Mouse (Mus musculus): ENCODE measurements around the gene Ubr2. TPM values are rescaled to one million over a fixed set of nuclear protein-coding genes. Genes with fewer than 3 reads are reported as not detected.

Ubr2 gene
- total and polyA plus RNA-seq, 3 experiments: 20.4 to 50.9 (median 39.6) TPM

GRCm38 (mm10) chr17:46903876-46904490, 106.4 kb downstream of the Ubr2 start (continued):
- TF ChIP-seq JUN (IDR thresholded peaks at IDR 0.05; ENCODE audit: insufficient read depth, low read depth, low read length) (no peak), TBP (conservative IDR thresholded peaks at IDR 0.05; ENCODE audit: low read depth, low read length) (no peak)

- Histone ChIP-seq H3K79me2 (replicated peaks; ENCODE audit: control insufficient read depth, extremely low read depth, insufficient read depth, poor library complexity, severe bottlenecking) (no peaks in the 10 kb centered on the region), H3K4me3 (replicated peaks in 1 of 3; ENCODE audit: low read depth in 2 of 3, low read length in 2 of 3, poor library complexity in 1 of 3) (no peak overlapping the region), H3K9ac (ENCODE audit: insufficient read depth, low read depth) (no peak overlapping the region), H3K9me3 (replicated peaks; ENCODE audit: low read length) (peaks cover 4% of the 10 kb centered on the region), H3K4me1 (ENCODE audit: control insufficient read depth in 1 of 2, insufficient read depth in 2 of 2) (peaks cover 0 to 18% of the 10 kb centered on the region in 2 experiments; a peak in 2 of 4 replicates), H3K36me3 (replicated peaks in 1 of 2; ENCODE audit: control insufficient read depth in 1 of 2, insufficient read depth in 1 of 2, low read length in 1 of 2) (no peaks in the 10 kb centered on the region), H3K27me3 (replicated peaks) (no peaks in the 10 kb centered on the region), H3K4me2 (ENCODE audit: insufficient read depth, low read depth, poor library complexity, severe bottlenecking) (no peak overlapping the region), H3K27ac (ENCODE audit: insufficient read depth, low read depth) (no peak overlapping the region)
- TF ChIP-seq ZNF384 (IDR thresholded peaks at IDR 0.05; ENCODE audit: low read depth, low read length) (no peak), MAX (IDR thresholded peaks at IDR 0.05; ENCODE audit: low read length) (no peak), E2F4 (IDR thresholded peaks at IDR 0.05; ENCODE audit: insufficient replicate concordance, low read depth, low read length) (no peak), TCF12 (IDR thresholded peaks at IDR 0.05; ENCODE audit: low read depth, low read length) (no peak), POLR2AphosphoS2 (IDR thresholded peaks at IDR 0.05; ENCODE audit: low read depth, low read length) (no peak)
- dilution Hi-C loops (cut with MboI; ENCODE audit: extremely low pct_ligation_motif_present, extremely low pct_unique_long_range_greater_than_20kb, low sequenced_read_pairs): no loop called here
- no peak for DNase-seq (ENCODE audit: extremely low read depth)
- in situ Hi-C loops (cut with MboI; ENCODE audit: low pct_ligation_motif_present, low pct_unique_long_range_greater_than_20kb, low sequenced_read_pairs): no loop called here
These were observed 109.4 kb downstream of the Ubr2 start for GRCm38 (mm10) chr17:46900941-46901340.

- DNase-seq (ENCODE audit: extremely low read depth): no peak
- Histone ChIP-seq H3K79me2 (replicated peaks; ENCODE audit: control insufficient read depth, extremely low read depth, insufficient read depth, poor library complexity, severe bottlenecking) (0 out of 2 replicates have a peak, but pooled peaks cover 3% of the 10 kb centered on the region), H3K4me1 (ENCODE audit: control insufficient read depth in 1 of 2, insufficient read depth in 2 of 2) (peaks cover 3 to 26% of the 10 kb centered on the region in 2 experiments), H3K9me3 (replicated peaks; ENCODE audit: low read length) (peaks cover 4% of the 10 kb centered on the region), H3K9ac (ENCODE audit: insufficient read depth, low read depth) (no peak overlapping the region), H3K4me3 (replicated peaks in 1 of 3; ENCODE audit: low read depth in 2 of 3, low read length in 2 of 3, poor library complexity in 1 of 3) (no peak overlapping the region), H3K4me2 (ENCODE audit: insufficient read depth, low read depth, poor library complexity, severe bottlenecking) (no peak overlapping the region), H3K27ac (ENCODE audit: insufficient read depth, low read depth) (no peak overlapping the region), H3K27me3 (replicated peaks) (no peaks in the 10 kb centered on the region), H3K36me3 (replicated peaks in 1 of 2; ENCODE audit: control insufficient read depth in 1 of 2, insufficient read depth in 1 of 2, low read length in 1 of 2) (peaks cover 2 to 10% of the 10 kb centered on the region in 2 experiments)
- TF ChIP-seq TCF12 (IDR thresholded peaks at IDR 0.05; ENCODE audit: low read depth, low read length) (no peak), NELFE (IDR thresholded peaks at IDR 0.05; ENCODE audit: low read depth, low read length) (no peak), TBP (conservative IDR thresholded peaks at IDR 0.05; ENCODE audit: low read depth, low read length) (no peak), CHD2 (IDR thresholded peaks at IDR 0.05; ENCODE audit: low read length) (no peak), ZKSCAN1 (IDR thresholded peaks at IDR 0.05; ENCODE audit: borderline replicate concordance, low read depth, low read length) (no peak), ZNF384 (IDR thresholded peaks at IDR 0.05; ENCODE audit: low read depth, low read length) (no peak), CTCF (conservative IDR thresholded peaks at IDR 0.05 in 1 of 2, IDR thresholded peaks at IDR 0.05 in 1 of 2; ENCODE audit: low read depth in 2 of 2, low read length in 2 of 2) (no peak), HCFC1 (IDR thresholded peaks at IDR 0.05; ENCODE audit: low read depth, low read length) (no peak), RAD21 (IDR thresholded peaks at IDR 0.05; ENCODE audit: low read depth, low read length) (no peak), BHLHE40 (IDR thresholded peaks at IDR 0.05; ENCODE audit: low read depth, low read length) (no peak), USF2 (conservative IDR thresholded peaks at IDR 0.05; ENCODE audit: low read depth, low read length) (no peak), SMC3 (IDR thresholded peaks at IDR 0.05; ENCODE audit: low read depth, low read length) (no peak), POLR2AphosphoS2 (IDR thresholded peaks at IDR 0.05; ENCODE audit: low read depth, low read length) (no peak), RCOR1 (conservative IDR thresholded peaks at IDR 0.05; ENCODE audit: low read depth, low read length) (no peak)
- dilution Hi-C loops (cut with MboI; ENCODE audit: extremely low pct_ligation_motif_present, extremely low pct_unique_long_range_greater_than_20kb, low sequenced_read_pairs): no loop called here
- in situ Hi-C loops (cut with MboI; ENCODE audit: low pct_ligation_motif_present, low pct_unique_long_range_greater_than_20kb, low sequenced_read_pairs): no loop called here
These were observed 113.0 kb downstream of the Ubr2 start for GRCm38 (mm10) chr17:46897221-46897950.

Data from CH12.LX (cell line).